Mouse (Mus musculus) kidney, embryonic 14.5 days (tissue): ENCODE results near the gene Bach2. TPM values are rescaled to one million over a fixed set of nuclear protein-coding genes. Genes with fewer than 3 reads are reported as not detected.

ENCODE experiments used
- ATAC-seq: fragments of 200-750 bp; cut with Nextera tagmentation; 2 replicates; pipeline ENCODE4 v1.8.0; 2017; ENCODE audit warnings: moderate number of reproducible peaks, mild to moderate bottlenecking, moderate TSS enrichment, moderate library complexity; ENCODE audit not compliant: low FRiP score, low TSS enrichment
- H3K27ac ChIP-seq: fragments of 300-500 bp; sonication (generic); 2 replicates; pipeline ENCODE4 v1.5.1; 2014; ENCODE audit warnings: low read depth, mild to moderate bottlenecking, low read length, moderate library complexity, mixed read lengths
- H3K27me3 ChIP-seq: fragments of 300-500 bp; sonication (generic); 2 replicates; pipeline ENCODE4 v1.6.1; 2014; ENCODE audit warnings: mild to moderate bottlenecking, low read length; ENCODE audit not compliant: control insufficient read depth, insufficient read depth
- H3K36me3 ChIP-seq: fragments of 300-500 bp; sonication (generic); 2 replicates; pipeline ENCODE4 v1.6.1; 2014; ENCODE audit warnings: low read length, mixed read lengths; ENCODE audit not compliant: control insufficient read depth, insufficient read depth
- H3K4me1 ChIP-seq: fragments of 300-500 bp; sonication (generic); 2 replicates; pipeline ENCODE4 v1.6.1; 2014; ENCODE audit warnings: low read length, mixed read lengths; ENCODE audit not compliant: control insufficient read depth, insufficient read depth
- H3K4me2 ChIP-seq: fragments of 300-500 bp; sonication (generic); replicated peaks from 2 replicates; pipeline ENCODE4 v1.6.1; 2014; ENCODE audit warnings: low read depth, mild to moderate bottlenecking, low read length
- H3K4me3 ChIP-seq: fragments of 300-500 bp; sonication (generic); 2 replicates; pipeline ENCODE4 v1.5.1; 2014; ENCODE audit warnings: mild to moderate bottlenecking, low read length
- H3K9ac ChIP-seq: fragments of 300-500 bp; sonication (generic); 2 replicates; pipeline ENCODE4 v1.6.1; 2014; ENCODE audit warnings: low read depth, mild to moderate bottlenecking, low read length, moderate library complexity
- H3K9me3 ChIP-seq: fragments of 300-500 bp; sonication (generic); 2 replicates; pipeline ENCODE4 v1.6.1; 2016; ENCODE audit warnings: low read length; ENCODE audit not compliant: control insufficient read depth
- WGBS: fragments of 180-500 bp; shearing (Covaris S2); extraction: QIAGEN DNeasy Blood & Tissue Kit; methylation state at CpG from one replicate; pipeline ENCODE4 v1.1.7; 2014; 5-methylcytosine and 5-hydroxymethylcytosine counted together
- polyA plus RNA-seq: library from polyadenylated mRNA; unstranded; fragments of >200 nt; fragmentation: Nextera tagmentation; extraction: Ambion mirVana; gene quantifications from 2 replicates; pipeline ENCODE4 v1.2.1, GENCODE M21; 2014

The Bach2 gene
- polyA plus RNA-seq, 1 experiment from 2014 or later: 13.3 TPM

- ATAC-seq: no peak
- Histone ChIP-seq H3K9ac (no peak overlapping the region), H3K27ac (no peak overlapping the region), H3K4me2 (no peak overlapping the region), H3K9me3 (no peaks in the 10 kb centered on the region), H3K4me3 (no peak overlapping the region), H3K4me1 (no peaks in the 10 kb centered on the region), H3K36me3 (no peaks in the 10 kb centered on the region), H3K27me3 (no peaks in the 10 kb centered on the region)
- 87% methylated on average over 6 of the region's 6 CpGs for WGBS
These were observed 239.5 kb downstream of the Bach2 start for GRCm38 (mm10) chr4:32477977-32478660.

GRCm38 (mm10) chr4:32479231-32479630 lies 240.6 kb downstream of the Bach2 start:
- WGBS: 69% methylated on average over 3 of the region's 3 CpGs
- Histone ChIP-seq H3K27me3 (no peaks in the 10 kb centered on the region), H3K4me1 (no peaks in the 10 kb centered on the region), H3K4me3 (no peak overlapping the region), H3K9me3 (no peaks in the 10 kb centered on the region), H3K4me2 (no peak overlapping the region), H3K9ac (no peak overlapping the region), H3K36me3 (no peaks in the 10 kb centered on the region), H3K27ac (no peak overlapping the region)
- ATAC-seq: no peak

GRCm38 (mm10) chr4:32479801-32480700 lies 241.4 kb downstream of the Bach2 start:
- Histone ChIP-seq H3K36me3 (no peaks in the 10 kb centered on the region), H3K4me2 (no peak overlapping the region), H3K27ac (no peak overlapping the region), H3K9me3 (no peaks in the 10 kb centered on the region), H3K4me3 (no peak overlapping the region), H3K27me3 (no peaks in the 10 kb centered on the region), H3K4me1 (no peaks in the 10 kb centered on the region), H3K9ac (no peak overlapping the region)
- 87% methylated on average over 16 of the region's 16 CpGs for WGBS
- no peak for ATAC-seq

GRCm38 (mm10) chr4:32481366-32482055 lies 242.9 kb downstream of the Bach2 start:
- no peak for ATAC-seq
- Histone ChIP-seq H3K9ac (no peak overlapping the region), H3K27ac (no peak overlapping the region), H3K36me3 (no peaks in the 10 kb centered on the region), H3K4me1 (no peaks in the 10 kb centered on the region), H3K4me2 (no peak overlapping the region; the same call in 1 of the 2 replicates), H3K27me3 (no peaks in the 10 kb centered on the region), H3K4me3 (no peak overlapping the region), H3K9me3 (no peaks in the 10 kb centered on the region)
- 26% methylated on average over 18 of the region's 18 CpGs for WGBS

- Histone ChIP-seq H3K9me3 (no peaks in the 10 kb centered on the region), H3K36me3 (no peaks in the 10 kb centered on the region), H3K4me1 (no peaks in the 10 kb centered on the region), H3K4me2 (no peak overlapping the region), H3K9ac (no peak overlapping the region), H3K27ac (no peak overlapping the region), H3K4me3 (no peak overlapping the region), H3K27me3 (no peaks in the 10 kb centered on the region)
- WGBS: 90% methylated on average over 8 of the region's 8 CpGs
- ATAC-seq: no peak
These were observed 243.5 kb downstream of the Bach2 start for GRCm38 (mm10) chr4:32482138-32482537.

GRCm38 (mm10) chr4:32482936-32483335 lies 244.3 kb downstream of the Bach2 start:
- no peak overlapping the region for H3K4me3 ChIP-seq
- H3K9ac ChIP-seq: no peak overlapping the region
- ATAC-seq: no peak
- H3K36me3 ChIP-seq: no peaks in the 10 kb centered on the region
- H3K4me1 ChIP-seq: no peaks in the 10 kb centered on the region
- no peaks in the 10 kb centered on the region for H3K9me3 ChIP-seq
- no peak overlapping the region for H3K27ac ChIP-seq
- H3K27me3 ChIP-seq: no peaks in the 10 kb centered on the region
- WGBS: 18% methylated on average over 8 of the region's 8 CpGs
- no peak overlapping the region for H3K4me2 ChIP-seq

- H3K4me2 ChIP-seq: no peak overlapping the region
- H3K9ac ChIP-seq: no peak overlapping the region
- no peak overlapping the region for H3K27ac ChIP-seq
- H3K4me3 ChIP-seq: no peak overlapping the region
- H3K9me3 ChIP-seq: no peaks in the 10 kb centered on the region
- ATAC-seq: no peak
- H3K4me1 ChIP-seq: 0 out of 2 replicates have a peak, but pooled peaks cover 3% of the 10 kb centered on the region
- no peaks in the 10 kb centered on the region for H3K36me3 ChIP-seq
- no peaks in the 10 kb centered on the region for H3K27me3 ChIP-seq
- 33% methylated on average over 5 of the region's 5 CpGs for WGBS
These were observed 247.2 kb downstream of the Bach2 start for GRCm38 (mm10) chr4:32485848-32486247.

- Histone ChIP-seq H3K9me3 (no peaks in the 10 kb centered on the region), H3K9ac (no peak overlapping the region), H3K27ac (no peak overlapping the region), H3K4me3 (no peak overlapping the region), H3K27me3 (no peaks in the 10 kb centered on the region), H3K4me1 (0 out of 2 replicates have a peak, but pooled peaks cover 3% of the 10 kb centered on the region), H3K4me2 (no peak overlapping the region), H3K36me3 (no peaks in the 10 kb centered on the region)
- ATAC-seq: no peak
- WGBS: 84% methylated on average over 17 of the region's 17 CpGs
These were observed 248.2 kb downstream of the Bach2 start for GRCm38 (mm10) chr4:32486654-32487398.
